Mouse (Mus musculus): Measurements from ENCODE around the gene Nt5c2. TPM values are rescaled to one million over a fixed set of nuclear protein-coding genes. Genes with fewer than 3 reads are reported as not detected.

Gene Nt5c2
- polyA plus RNA-seq, 1 experiment from 2014 or later = 68.8 TPM

DNA sequence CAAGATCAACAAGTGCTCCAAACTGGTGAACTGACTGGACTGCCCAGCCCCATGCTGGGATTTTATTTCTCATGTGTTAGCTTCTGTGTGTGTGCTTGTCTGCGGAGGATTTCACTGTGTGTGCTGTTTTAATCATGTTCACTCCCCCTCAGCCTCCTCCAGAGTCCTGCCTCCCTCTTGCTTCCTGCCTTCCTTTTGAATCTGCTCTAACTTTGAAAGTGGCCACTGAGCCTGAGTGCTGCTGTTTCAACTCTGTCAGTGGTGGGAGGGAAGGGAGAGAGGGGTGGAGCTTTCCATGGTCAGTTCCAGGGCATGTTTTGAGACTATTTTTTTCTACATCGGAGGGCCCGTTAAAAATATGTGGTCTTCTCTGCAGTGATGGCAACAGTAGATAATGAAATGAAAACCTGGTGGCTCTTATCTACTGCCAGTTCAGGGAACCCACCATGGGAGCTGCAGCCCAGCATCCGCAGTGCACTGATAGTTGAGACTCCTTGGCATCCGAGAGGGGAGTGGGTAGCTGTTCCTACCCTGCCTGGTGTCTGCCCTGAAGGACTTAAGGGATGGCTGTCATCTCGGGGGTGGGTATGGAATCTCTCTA lies 150.1 kb downstream of the Nt5c2 start:
- Histone ChIP-seq H3K9me3 (replicated peaks) (no peaks in the 10 kb centered on the region), H3K9ac (no peak overlapping the region), H3K4me1 (0 out of 2 replicates have a peak, but pooled peaks cover 4% of the 10 kb centered on the region), H3K27ac (no peak overlapping the region), H3K4me2 (no peak overlapping the region), H3K27me3 (no peaks in the 10 kb centered on the region), H3K4me3 (no peak overlapping the region), H3K36me3 (ENCODE audit: poor library complexity, severe bottlenecking) (no peaks in the 10 kb centered on the region)
- 77% methylated on average over 6 of the region's 6 CpGs for WGBS
- no peak for ATAC-seq

DNA sequence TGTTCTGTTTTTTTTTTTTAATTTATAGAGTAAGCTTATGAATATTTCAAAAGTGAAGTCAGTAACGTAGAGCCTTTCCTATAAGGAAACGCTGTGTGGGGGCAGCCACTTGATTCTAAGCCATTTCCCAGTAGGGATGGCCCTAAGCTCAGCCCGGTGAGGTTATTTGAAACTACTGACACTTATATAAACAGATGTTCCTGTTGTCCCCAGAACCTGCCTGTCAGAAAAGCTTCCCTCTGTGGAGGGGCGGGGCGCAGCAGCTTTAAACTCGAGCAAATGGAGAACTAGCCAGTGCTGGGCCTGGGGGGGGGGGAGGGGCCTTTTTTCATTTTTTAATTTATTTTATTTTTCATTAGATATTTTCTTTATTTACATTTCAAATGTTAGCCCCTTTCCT lies 150.9 kb downstream of the Nt5c2 start:
- H3K4me2 ChIP-seq = no peak overlapping the region
- H3K4me3 ChIP-seq = no peak overlapping the region
- no peaks in the 10 kb centered on the region for H3K4me1 ChIP-seq
- ATAC-seq = no peak
- H3K9me3 ChIP-seq (replicated peaks) = no peaks in the 10 kb centered on the region
- WGBS = 76% methylated on average over 6 of the region's 6 CpGs
- no peaks in the 10 kb centered on the region for H3K36me3 ChIP-seq (ENCODE audit: poor library complexity, severe bottlenecking)
- no peak overlapping the region for H3K27ac ChIP-seq
- no peaks in the 10 kb centered on the region for H3K27me3 ChIP-seq
- H3K9ac ChIP-seq = no peak overlapping the region

DNA sequence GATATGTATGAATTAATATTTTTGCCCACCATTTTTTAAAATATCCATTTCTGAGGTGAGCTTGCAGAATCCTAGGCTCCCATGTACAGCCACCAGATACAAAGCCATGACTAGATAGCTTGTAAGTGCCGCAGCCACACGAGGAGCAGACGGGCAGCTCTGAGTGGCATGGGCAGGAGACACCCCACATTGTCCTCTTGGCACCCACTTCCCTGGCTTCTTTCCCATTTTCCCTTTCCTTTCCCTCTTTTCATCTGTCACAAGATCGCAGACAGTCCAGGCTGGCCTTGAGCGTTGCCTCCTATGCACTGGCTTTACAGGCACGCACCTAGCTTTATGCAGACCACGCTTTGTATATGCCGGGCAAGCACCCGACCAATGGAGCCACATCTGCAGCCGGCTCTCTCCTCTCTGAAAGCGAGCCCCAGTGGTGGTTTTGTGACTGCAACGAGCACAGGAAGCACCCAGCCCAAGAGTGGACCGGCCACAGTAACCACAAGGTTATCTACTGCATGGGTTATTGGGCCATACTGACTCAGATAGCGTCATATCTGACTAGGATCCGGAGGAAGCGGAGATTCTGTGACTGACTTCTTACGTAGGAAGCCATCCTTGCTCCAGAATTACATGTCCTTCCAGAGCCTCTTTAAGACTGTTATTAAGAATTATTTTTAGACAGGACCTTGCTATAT lies 151.6 kb downstream of the Nt5c2 start:
- Histone ChIP-seq H3K27ac (no peak overlapping the region), H3K9ac (no peak overlapping the region), H3K36me3 (ENCODE audit: poor library complexity, severe bottlenecking) (no peaks in the 10 kb centered on the region), H3K4me2 (no peak overlapping the region), H3K4me3 (no peak overlapping the region), H3K27me3 (no peaks in the 10 kb centered on the region), H3K9me3 (replicated peaks) (no peaks in the 10 kb centered on the region), H3K4me1 (no peaks in the 10 kb centered on the region)
- ATAC-seq = no peak
- WGBS = 87% methylated on average over 17 of the region's 17 CpGs

DNA sequence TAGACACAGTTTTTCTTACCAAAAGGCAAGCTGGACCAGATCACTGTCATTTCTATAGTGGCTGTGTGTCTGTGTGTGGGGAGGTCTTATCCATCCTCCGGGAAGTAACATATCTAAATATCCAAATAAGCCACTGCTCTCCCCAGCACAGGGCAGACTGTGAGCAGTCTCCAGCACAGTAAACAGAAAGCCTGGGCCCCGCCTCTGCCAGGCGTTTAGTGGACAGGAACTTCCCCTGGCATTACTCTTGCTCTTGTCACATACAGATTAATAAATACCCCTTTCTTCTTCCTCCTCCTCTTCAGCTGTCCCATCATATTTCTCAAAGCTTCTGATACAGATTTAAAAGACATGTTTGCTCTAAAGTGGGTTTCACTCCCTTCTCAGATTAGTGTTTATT lies 152.4 kb downstream of the Nt5c2 start:
- H3K9ac ChIP-seq = no peak overlapping the region
- H3K9me3 ChIP-seq (replicated peaks) = no peaks in the 10 kb centered on the region
- no peak overlapping the region for H3K27ac ChIP-seq
- no peak for ATAC-seq
- H3K4me1 ChIP-seq = no peaks in the 10 kb centered on the region
- no peaks in the 10 kb centered on the region for H3K36me3 ChIP-seq (ENCODE audit: poor library complexity, severe bottlenecking)
- H3K27me3 ChIP-seq = no peaks in the 10 kb centered on the region
- no peak overlapping the region for H3K4me2 ChIP-seq
- WGBS = 76% methylated on average over 3 of the region's 3 CpGs
- H3K4me3 ChIP-seq = no peak overlapping the region

DNA sequence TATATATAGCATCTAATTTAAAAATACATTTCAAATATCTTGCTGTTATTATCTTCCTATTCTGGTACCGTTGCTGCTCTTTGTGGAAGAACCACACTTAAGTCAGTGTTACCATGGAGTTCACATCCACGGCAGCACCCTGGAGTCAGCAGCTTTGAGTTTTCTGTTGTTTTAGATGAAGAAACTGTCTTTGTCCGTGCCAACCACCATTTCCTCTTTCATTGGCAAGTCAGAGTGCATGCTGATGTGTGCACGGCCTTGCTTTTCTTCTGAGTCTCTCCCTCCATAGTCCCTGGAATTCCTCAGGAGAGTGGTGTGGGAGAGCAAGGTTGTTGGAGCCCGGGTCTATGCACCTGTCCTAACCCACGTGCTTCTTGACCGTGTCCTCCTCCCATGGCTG lies 156.8 kb downstream of the Nt5c2 start:
- no peak overlapping the region for H3K4me2 ChIP-seq
- no peaks in the 10 kb centered on the region for H3K9me3 ChIP-seq (replicated peaks)
- WGBS = 86% methylated on average over 7 of the region's 7 CpGs
- no peak for ATAC-seq
- H3K4me1 ChIP-seq = peaks cover 9% of the 10 kb centered on the region; the same call in 1 of the 2 replicates
- no peaks in the 10 kb centered on the region for H3K36me3 ChIP-seq (ENCODE audit: poor library complexity, severe bottlenecking)
- H3K27me3 ChIP-seq = no peaks in the 10 kb centered on the region
- H3K4me3 ChIP-seq = no peak overlapping the region
- no peak overlapping the region for H3K27ac ChIP-seq
- H3K9ac ChIP-seq = no peak overlapping the region

DNA sequence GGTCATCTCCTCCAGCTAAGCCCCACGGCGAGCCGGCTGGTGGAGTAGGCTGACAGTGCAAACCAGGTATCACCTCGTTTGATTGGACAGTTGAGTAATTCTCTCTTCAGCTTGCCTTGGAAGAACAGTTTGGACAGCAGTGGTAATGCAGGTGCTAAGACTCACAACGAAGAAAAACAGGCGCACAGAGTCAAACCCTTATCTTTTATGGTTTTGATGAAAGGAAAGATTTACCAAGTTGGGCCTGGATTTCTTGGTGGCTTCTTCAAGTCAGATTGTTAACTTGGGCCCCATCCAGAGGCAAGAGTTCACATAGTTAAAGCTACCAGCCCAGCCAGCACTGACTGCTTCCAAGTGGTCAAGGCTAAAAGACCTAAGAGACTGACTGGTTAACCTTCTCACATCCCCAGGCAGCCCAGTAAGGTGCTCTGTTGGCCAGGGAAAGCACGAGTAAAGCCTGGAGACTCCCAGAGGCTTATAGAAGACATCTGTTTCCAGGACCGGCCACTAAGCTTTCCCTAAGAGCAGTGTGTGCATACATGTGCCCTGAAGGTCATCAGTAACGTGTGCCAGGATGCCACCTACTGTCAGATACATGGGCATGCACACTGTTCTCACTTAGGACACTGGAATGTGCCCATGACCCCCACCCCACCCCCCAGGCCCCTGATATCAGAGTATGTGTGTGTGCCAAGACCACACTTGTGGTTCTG lies 157.5 kb downstream of the Nt5c2 start:
- Histone ChIP-seq H3K4me2 (no peak overlapping the region), H3K9me3 (replicated peaks) (no peaks in the 10 kb centered on the region), H3K4me3 (no peak overlapping the region), H3K4me1 (peaks cover 9% of the 10 kb centered on the region; the same call in 1 of the 2 replicates), H3K36me3 (ENCODE audit: poor library complexity, severe bottlenecking) (no peaks in the 10 kb centered on the region), H3K9ac (no peak overlapping the region), H3K27me3 (no peaks in the 10 kb centered on the region), H3K27ac (no peak overlapping the region)
- WGBS = 68% methylated on average over 9 of the region's 9 CpGs
- no peak for ATAC-seq

DNA sequence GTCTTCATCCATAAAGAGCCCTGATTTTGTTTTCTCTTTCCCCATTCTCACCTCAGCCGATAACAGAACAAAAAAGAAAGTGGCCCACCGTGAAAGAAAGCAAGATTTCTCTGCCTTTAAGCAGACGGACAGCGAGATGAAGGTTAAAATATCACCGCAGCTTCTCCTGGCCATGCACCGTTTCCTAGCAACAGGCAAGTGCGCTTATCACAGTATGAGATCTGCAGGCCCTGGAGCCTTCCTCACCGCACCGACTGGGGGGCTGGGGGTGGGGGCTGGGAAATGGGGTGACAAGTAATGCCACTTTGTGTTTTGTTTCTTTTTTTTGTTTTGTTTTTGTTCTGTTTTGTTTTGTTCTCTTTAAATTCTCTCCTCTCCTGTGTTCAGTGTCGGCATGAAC lies 158.2 kb downstream of the Nt5c2 start:
- no peak overlapping the region for H3K4me3 ChIP-seq
- H3K4me2 ChIP-seq = peak overlapping the region; percentile 12; the same call in 1 of the 2 replicates
- WGBS = 20% methylated on average over 10 of the region's 10 CpGs
- no peaks in the 10 kb centered on the region for H3K9me3 ChIP-seq (replicated peaks)
- no peak overlapping the region for H3K9ac ChIP-seq
- peak overlapping the region; percentile 7 for H3K27ac ChIP-seq
- H3K36me3 ChIP-seq (ENCODE audit: poor library complexity, severe bottlenecking) = no peaks in the 10 kb centered on the region
- H3K4me1 ChIP-seq = peaks cover 9% of the 10 kb centered on the region; the same call in 1 of the 2 replicates
- no peaks in the 10 kb centered on the region for H3K27me3 ChIP-seq
- ATAC-seq = no peak

DNA sequence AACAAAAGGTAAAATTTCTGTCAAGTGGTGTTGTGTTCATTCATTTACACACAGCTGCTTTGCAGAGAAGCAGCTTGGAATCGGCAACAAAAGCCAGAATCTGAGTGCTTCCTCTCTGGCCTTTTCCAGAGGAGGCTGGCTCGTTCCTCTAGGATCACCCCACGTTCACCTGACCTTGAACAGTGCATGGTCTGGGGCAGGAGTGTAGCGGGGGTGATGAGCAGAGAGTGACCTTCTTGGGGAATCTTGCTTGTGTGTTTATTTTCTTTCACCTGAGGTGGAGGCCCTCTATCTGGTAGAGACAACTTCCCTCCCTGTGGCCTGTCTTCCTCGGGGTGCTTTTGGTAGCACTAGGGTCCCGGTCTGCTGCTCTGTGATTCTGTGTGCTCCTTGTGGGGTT lies 158.7 kb downstream of the Nt5c2 start:
- H3K36me3 ChIP-seq (ENCODE audit: poor library complexity, severe bottlenecking) = no peaks in the 10 kb centered on the region
- no peak overlapping the region for H3K9ac ChIP-seq
- 64% methylated on average over 6 of the region's 6 CpGs for WGBS
- ATAC-seq = no peak
- no peak overlapping the region for H3K4me3 ChIP-seq
- H3K9me3 ChIP-seq (replicated peaks) = no peaks in the 10 kb centered on the region
- H3K27me3 ChIP-seq = no peaks in the 10 kb centered on the region
- H3K27ac ChIP-seq = peak overlapping the region; percentile 7
- H3K4me1 ChIP-seq = peaks cover 9% of the 10 kb centered on the region; the same call in 1 of the 2 replicates
- H3K4me2 ChIP-seq = no peak overlapping the region

DNA sequence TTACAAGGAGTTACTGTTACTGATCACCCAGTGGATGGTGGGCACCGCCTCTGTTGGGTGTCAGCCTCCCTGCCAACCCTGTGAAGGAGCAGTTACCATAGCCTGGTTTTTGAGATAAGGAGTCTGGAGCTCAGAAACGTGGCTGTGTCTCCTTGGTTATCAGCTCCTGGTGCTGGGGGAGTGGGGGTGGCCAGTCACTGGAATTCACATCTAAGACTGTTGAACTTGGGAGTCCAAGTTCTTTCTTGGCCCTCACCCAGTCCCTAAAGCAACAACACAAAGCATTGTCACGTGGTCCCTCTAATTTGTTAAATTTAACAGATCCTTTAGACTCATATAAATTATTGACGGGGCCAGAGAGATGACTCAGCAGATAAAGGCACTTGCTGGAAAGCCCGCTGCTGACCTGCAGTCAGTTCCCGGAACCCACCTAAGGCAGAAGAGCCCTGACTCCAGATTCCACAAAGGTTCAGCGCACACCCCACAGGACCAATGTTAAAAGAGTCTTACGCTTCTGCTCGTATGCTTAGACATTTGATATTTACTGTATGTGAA lies 165.4 kb downstream of the Nt5c2 start:
- H3K9me3 ChIP-seq (replicated peaks) = no peaks in the 10 kb centered on the region
- no peak overlapping the region for H3K4me3 ChIP-seq
- H3K27me3 ChIP-seq = no peaks in the 10 kb centered on the region
- WGBS = 86% methylated on average over 9 of the region's 9 CpGs
- no peak overlapping the region for H3K27ac ChIP-seq
- no peak overlapping the region for H3K9ac ChIP-seq
- peaks cover 7% of the 10 kb centered on the region; the same call in 1 of the 2 replicates for H3K4me1 ChIP-seq
- no peaks in the 10 kb centered on the region for H3K36me3 ChIP-seq (ENCODE audit: poor library complexity, severe bottlenecking)
- no peak overlapping the region for H3K4me2 ChIP-seq
- ATAC-seq = no peak

DNA sequence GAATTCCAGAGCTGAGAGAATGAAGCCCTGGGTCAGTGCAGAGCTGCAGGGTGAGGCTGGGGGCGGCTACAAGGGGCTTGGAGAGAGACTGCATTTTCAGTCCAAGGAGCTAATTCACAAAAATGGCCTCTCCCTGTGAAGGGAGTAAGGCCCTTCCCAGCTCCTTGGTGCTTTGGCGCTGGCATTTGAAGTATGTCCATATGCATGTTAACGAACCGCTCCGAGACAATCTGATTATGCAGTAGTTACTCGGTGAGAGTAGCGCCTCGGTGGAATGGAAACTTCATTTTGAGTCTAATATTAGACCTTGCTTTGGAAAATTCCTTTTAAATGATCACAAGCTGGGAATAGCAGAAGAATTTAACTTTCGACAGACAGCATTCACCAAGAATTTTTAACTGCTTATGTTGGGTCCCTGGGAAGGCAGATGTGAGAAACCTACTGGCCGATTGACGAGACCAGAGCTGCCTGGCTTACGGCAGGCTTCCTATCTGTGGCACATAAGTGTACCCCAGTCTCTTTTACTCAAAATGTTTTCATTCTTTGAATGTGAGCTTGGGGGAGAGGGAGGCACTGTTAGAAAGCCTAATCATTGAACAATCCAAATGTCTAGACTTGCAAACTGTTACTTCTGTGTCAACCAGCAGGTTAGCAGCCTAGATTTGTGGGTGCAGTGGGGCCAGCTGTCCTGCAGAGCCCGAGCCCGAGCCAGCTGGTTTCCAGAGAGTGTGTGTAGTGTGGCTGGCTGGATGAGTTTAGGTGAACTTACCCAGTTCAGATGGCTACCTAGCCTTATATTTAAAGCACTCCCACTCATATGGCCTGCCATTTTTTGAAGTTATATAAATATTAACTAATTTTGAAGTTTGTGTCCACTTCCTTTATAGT lies 166.3 kb downstream of the Nt5c2 start:
- no peaks in the 10 kb centered on the region for H3K27me3 ChIP-seq

DNA sequence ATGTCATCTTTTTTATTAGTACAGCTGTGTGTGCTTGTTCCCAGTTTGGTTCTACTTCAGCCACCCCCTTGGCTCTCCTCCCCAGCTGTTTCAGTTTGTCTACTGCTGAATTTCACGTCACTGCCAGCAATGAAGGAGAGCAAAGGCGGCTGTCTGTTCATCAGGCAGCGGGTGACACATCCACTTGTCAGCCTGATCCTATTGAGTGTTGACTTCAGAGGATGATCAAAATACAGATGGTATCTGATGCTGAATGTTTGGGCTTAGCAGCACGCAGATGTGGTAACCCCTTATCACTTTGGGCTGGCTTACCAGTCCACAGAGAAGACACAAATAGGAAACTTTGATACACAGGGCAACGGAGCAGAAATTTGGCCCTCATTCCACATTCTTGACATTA lies 168.5 kb downstream of the Nt5c2 start:
- Histone ChIP-seq H3K9me3 (replicated peaks) (no peaks in the 10 kb centered on the region), H3K4me2 (no peak overlapping the region), H3K4me3 (no peak overlapping the region), H3K27me3 (no peaks in the 10 kb centered on the region), H3K36me3 (ENCODE audit: poor library complexity, severe bottlenecking) (no peaks in the 10 kb centered on the region), H3K27ac (no peak overlapping the region), H3K4me1 (peaks cover 7% of the 10 kb centered on the region; the same call in 1 of the 2 replicates), H3K9ac (no peak overlapping the region)
- WGBS = 86% methylated on average over 5 of the region's 5 CpGs
- no peak for ATAC-seq

More for the DNA sequence above, 166.3 kb downstream of the Nt5c2 start:
- WGBS = 52% methylated on average over 14 of the region's 14 CpGs
- Histone ChIP-seq H3K4me1 (peaks cover 7% of the 10 kb centered on the region; the same call in 1 of the 2 replicates), H3K9ac (no peak overlapping the region), H3K36me3 (ENCODE audit: poor library complexity, severe bottlenecking) (no peaks in the 10 kb centered on the region), H3K4me2 (no peak overlapping the region), H3K9me3 (replicated peaks) (no peaks in the 10 kb centered on the region), H3K4me3 (no peak overlapping the region), H3K27ac (no peak overlapping the region)
- ATAC-seq = no peak

Data from forebrain, embryonic 13.5 days (tissue).